Mouse (Mus musculus): Measurements from ENCODE around the gene Ggt6.
"Not testable (repeated sequence)": the region's sequence is repeated elsewhere in the genome, so short reads cannot be mapped to it uniquely, and the experiment has no call there.

Ggt6 gene

DNA sequence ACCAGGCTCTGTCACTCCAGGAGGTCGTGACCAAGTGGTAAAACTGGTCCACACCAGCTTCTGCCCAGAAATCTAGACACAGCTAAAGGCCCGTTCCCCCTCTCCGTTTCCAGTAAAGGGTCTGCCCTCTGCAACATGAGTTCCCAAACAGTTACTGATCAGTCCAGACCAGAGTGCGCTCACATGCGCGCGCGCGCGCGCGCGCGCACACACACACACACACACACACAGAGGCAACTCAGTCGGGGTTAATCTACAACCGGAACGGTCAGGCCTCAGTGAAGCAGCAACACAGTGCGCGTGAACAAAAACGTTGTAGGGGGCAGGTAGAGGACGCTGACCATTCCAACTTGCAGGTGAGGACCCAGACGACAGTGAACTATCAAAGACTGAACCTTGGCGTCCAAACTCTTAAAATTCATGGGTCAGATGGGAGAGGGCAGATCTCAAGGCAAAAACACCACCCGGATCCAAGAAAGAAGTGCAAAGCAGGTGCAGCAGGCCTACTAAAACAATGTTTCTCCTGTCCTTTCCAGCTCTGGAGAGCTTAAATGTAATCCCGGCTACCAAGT, 24.7 kb upstream of the Ggt6 start:
- DNase-seq (ENCODE audit: low read depth, low spot score), result peak; percentile 47

DNA sequence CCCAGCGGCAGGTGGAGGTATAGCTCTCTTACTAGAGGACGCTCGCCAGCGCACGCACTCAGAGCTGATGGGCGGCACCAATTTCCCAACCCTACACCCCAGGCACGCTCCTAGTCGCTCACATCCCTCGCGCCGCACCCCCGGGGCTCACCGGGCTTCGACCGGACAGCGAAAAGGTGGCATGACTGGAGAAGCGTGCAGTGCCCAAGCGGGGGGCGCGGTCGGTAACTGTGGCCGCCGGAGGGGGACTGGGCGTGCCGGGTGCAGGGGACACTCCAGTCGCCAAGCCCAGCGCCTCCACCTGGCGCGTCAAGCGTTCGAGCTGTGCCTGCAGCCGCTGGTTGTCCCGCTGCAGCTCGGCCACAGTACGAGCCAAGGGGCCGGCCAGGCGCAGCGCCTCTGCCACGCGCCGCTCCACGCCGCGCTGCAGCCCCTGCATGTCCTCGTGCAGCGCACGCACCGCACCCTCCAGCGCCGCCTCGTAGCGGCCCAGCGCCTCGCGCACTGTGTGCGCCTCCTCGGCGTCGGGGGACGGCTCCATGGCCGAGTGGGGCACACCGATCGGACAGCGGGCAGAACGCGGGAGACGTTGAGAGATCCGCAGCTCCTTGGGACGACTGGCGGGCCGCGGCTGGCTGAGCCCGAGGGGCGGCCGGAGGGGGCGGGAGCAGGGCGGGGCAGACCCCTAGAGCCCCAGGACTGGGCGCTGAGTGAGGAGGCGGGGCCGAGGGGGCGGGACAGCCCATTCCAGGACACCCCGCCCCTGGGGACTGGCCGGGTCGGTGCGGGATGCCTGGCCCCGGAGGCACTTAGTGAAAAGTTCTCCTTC, 24.0 kb upstream of the Ggt6 start, which contains the start of gene Smtnl2:
TSS of gene Smtnl2 (minus strand) at position 621 of the 829 bp plus-strand sequence.
- peak; percentile 85 for DNase-seq (ENCODE audit: low read depth, low spot score)

DNA sequence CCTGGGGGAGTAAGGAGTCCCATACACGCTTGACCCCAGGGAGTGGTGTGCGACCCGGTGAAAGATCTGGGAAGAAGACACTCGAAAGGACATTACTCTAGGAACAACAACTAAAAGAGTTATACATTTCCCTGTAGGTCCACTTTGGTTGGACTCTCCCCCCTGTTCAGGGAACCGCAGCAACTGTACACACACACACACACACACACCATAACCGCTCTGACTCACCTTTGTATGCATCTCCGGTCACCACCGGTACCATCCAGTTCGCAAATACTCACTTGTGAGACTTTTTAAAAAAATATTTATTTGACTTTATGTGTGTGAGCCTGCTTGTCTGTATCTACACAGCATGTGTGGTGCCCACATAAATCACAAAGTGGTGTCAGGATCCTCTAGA, 23.4 kb upstream of the Ggt6 start:
- no peak for DNase-seq (ENCODE audit: low read depth, low spot score)

DNA sequence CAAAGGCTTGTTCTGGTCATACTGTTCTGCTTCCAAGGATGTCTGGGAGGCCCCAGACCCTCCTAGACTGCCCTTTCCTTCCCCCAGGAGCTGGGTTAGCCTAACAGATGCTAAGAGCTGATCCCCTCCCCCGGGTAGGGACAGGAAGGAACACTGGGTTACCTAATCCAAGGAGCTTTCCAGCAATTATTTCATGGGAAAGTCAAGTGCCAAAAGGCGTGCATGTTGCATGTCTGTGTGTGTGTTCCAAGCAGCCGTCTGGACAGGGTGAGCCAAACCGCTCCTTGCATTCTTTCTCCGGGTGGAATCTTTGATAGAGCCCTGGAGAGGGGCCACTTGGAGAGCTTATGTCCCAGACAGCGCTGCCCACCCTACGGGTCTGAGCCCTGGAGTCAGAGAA, 22.3 kb upstream of the Ggt6 start:
- no peak for DNase-seq (ENCODE audit: low read depth, low spot score)

DNA sequence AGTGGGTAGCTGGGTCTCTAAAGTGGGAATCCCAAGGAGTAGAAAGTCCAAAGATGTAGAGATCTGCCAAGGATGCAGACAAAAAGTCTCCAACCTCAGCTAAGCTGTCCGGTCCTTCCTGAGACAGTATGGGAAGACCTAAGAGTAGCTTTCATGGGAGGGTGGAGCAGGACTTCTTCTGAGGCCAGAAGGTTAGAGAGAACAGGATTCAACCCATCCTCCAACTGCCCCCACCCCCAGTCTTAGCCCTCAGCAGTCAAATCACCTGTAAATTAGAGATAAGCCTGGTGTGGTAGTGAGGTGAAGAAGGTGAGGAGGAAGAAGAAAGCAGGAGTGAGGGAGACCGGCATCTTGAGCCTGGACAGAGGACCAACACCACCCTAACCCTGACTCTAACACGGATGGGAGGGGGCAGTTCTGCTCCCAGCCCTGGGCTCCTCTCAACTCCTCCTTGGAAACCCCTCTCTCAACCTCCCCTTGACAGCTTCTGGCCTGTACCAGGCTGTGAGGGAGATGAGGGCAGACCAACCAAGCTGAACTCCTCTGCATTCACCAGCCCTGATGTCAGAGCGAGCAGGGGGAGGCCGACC, 21.6 kb upstream of the Ggt6 start:
- no peak for DNase-seq (ENCODE audit: low read depth, low spot score)

DNA sequence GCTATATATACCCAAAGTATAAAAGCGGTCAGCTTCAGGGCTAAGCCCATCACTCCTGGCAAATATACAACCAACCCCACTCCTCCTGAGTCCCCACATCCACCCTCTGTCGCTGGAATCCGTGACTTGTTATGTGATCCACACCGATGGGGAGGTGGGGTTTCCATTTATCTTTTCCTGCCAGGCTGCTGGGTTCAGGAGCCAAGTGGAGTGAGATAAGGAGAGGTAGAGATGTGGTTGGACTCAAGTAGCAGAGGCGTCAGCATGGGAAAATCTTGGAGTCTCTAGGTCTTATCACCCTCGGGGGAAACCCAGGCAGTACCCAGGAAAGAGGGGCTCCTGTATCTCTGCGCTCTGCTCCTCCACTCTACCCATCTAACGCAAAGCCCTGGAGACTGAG, 20.2 kb upstream of the Ggt6 start:
- DNase-seq (ENCODE audit: low read depth, low spot score), result no peak

DNA sequence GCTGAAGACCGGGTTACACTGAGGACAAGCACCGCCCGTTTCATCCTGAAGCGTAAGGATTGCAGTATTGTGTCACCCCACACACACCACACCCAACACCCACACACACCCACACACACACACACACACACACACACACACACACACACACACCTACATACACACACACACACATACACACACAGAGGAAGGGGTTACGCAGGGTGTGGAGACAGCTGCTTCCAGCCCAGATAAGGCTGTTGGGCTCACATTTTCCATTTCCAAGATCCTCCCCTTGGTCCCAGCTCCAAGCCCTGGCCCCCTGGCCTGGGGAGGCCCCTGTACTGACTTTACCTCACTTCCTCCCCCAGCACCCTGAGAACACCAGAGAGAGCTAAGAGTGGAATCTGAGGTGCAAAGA, 18.7 kb upstream of the Ggt6 start:
- DNase-seq (ENCODE audit: low read depth, low spot score), result no peak

DNA sequence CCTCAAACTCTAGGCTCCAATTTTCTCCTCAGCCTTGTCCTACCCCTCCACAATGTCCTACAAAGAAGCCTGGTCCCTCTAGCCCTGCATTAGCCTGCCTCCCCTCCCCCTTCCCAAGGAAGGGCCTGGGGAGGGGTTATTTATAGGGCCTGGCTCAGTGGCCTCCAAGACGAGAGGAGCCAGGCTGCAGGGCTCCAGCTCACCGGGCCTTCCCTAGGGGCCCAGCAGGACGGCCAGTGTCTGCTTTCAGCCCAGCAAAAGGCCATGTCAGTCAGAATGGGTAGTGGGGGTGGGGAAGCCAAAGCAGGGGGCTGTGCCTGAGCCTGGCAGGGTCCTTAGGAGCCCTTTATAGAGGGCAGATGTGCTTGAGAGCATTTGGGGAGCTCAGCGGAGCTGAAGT, 17.9 kb upstream of the Ggt6 start:
- no peak for DNase-seq (ENCODE audit: low read depth, low spot score)

DNA sequence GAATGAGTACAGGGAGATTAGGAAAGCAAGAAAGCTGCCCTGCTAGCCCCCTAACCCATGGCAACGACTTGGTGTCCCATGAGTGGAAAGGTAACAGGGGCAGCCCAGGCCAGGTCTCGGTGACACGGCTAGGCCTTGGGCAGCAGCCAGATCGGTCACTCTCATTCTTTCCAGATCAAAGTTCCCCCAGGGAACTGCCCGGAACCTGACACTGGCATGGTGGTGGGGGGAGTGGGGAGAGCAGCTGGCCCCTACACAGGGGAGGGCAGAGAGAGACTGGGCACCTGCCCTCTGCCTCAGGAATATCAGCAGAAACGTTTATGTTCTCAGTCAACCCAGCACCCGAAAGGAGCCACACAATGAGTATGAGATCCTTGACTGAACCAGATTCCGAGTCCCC, 17.1 kb upstream of the Ggt6 start:
- no peak for DNase-seq (ENCODE audit: low read depth, low spot score)

DNA sequence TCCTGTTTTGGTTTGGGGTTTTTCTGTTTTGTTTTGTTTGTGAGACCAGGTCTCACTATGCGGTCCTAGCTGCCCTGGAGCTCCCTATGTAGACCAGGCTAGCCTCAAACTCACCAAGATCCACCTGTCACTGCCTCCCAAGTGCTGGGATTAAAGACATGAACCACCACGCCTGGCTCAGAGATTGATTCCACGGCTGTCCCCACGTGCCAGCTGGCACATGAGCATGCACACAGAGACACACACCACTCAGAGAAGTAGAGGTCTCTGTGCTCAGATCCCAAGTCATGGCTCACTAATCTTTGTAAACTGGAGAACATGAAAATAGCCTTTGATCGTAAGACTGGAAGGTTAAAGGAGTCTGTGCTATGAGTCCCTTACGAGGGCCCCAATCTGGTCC, 16.3 kb upstream of the Ggt6 start:
- no peak for DNase-seq (ENCODE audit: low read depth, low spot score)

DNA sequence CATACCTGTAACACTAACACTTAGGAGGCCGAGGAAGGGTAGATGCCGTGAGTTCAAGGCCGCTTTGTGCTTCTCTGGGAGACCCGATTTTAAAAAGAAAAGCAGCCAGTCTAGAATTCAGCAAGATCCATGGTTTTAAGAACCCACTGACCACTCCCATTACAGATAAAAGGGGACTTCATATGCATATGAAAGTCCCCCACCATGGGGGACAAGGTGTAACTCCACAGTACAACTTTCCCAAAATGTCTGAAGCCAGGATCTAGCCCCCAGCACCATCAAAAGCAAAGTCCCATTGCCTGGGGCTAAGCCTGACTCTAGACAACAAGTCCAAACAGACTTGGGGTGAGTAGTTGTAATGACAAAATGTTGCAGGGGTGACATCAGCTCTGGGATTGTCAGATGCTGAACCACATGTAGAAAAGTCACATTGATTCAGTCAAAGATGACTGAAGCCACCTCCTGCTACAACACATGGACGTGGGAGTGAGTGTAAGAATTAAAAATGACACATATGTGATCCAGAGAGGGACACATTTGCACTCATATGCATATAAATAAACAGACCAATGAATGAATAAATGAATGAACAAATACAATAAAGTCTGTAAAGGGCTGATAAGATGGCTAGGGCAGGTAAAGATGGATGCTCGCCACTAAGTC, 14.7 kb upstream of the Ggt6 start:
- no peak for DNase-seq (ENCODE audit: low read depth, low spot score)

DNA sequence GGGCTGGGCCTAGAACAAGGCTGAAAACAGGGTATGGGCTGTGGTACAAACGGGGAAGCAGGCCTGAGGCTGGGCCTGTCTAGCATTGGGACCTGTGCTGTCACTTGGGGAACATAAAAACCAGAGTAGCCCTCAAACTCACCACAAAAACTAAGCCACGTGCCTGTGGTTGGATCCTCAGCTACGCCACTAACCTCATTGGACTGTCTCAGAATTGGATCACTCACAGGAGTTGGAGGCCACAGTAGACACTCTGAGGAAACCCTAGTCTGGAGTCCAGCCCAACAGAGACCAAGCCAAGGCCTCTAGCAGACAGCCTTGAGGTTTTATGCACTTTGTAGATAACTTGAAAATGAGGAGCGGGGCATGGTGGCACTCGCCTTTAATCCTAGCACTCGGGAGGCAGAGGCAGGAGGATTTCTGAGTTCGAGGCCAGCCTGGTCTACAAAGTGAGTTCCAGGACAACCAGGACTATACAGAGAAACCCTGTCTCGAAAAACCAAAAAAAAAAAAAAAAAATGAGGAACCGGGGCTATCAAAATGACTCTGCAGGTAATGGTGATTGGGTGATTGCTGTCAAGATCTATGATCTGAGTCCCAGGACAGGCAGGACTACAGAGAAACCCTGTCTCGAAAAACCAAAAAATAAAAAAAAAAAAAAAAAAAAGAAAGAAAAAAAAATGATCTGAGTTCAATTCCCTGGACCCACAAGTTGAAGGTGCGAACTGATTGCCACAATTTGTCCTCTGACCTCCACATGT, 13.6 kb upstream of the Ggt6 start:
- DNase-seq (ENCODE audit: low read depth, low spot score), result no peak

DNA sequence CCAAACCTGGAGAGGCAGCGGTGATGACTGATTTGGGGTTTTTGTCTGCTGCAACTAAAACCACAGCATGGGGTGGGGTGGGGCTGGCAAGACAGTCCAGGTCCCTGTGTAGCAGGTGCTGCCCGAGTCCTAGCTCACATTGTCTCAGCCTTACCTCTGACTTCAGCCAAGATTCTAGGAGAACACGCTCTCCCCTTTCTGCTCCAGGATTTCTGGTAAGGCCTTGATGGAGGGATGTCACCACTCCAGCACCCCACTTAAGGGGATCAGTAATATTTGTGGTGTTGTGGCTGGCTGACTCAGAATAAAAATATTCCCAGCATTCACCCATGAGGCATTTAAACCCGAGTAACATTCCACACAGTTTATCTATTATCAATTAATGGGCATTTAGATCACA, 11.6 kb upstream of the Ggt6 start:
- no peak for DNase-seq (ENCODE audit: low read depth, low spot score)

DNA sequence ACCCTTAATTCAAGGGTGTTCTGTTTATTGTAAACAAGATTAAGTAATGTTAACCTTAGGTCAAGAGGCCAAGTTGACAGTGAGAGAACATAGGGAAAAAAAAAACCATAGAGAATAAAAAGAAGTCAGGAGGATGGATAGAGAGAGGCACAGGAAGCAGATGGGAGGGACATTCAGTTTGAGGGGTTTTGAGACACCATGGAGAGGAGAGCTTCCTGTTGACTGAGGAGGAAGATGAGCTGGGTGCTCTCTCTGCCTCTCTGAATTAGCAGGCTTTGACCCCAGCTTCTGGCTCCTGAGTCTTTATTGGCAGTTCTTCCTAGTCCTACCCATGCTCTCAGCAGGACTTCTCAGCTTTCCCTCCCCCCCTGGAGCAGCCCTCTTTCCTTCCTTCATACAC, 10.1 kb upstream of the Ggt6 start:
- no peak for DNase-seq (ENCODE audit: low read depth, low spot score)

DNA sequence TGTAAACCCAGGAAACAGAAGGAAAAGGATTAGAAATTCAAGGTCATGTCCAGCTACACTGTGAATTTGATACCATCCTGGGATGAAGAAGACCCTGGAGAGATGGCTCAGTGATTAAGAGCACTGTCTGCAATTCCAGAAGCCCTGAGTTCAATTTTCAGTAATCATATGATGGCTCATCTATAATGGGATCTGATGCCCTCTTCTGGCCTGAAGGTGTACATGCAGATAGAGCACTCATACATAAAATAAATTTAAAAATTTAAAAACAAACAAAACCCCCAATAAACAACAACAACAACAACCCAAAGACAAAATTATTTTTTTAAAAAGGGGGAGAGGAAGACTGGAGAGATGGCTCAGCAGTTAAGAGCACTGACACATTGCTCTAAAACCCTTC, 8.4 kb upstream of the Ggt6 start:
- DNase-seq (ENCODE audit: low read depth, low spot score), result no peak

DNA sequence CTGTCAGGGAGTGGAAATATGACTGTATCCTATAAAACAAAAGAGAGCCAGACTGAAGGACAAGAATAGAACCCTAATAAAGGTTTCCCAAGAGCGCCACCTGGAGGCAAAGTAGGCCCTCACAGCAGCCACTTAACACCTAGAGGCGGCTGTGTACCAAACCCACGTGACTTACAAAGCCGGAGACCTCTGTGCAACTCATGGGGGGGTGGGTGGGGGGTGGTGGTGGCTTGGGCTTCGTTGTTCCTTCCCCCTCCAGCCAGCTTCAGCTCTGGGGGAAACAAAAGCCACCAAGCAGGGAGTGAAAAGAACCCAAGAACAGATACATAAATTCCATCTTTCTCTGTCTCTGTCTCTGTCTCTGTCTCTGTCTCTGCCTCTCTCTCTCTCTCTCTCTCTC, 6.6 kb upstream of the Ggt6 start:
- DNase-seq (ENCODE audit: low read depth, low spot score), result peak; percentile 71

DNA sequence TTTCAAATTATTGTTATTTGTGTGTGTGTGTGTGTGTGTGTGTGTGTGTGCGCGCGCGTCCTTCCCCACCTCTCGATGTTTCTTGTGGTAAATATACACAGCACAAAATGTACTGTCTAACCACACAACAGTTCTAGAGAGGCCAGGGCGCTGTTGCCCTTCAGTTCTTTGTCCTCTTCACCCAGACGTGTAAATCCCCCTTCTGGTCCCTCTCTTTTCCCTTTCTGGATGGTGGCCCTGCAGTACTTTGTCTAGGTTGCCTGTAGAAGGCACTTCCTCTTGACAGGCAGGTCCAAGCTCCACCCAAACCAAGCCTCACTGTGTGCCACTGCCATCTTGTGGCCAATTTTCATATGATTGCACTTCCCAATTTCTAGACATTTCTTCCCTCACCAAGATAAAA, 6.0 kb upstream of the Ggt6 start:
- peak; percentile 84 for DNase-seq (ENCODE audit: low read depth, low spot score)

DNA sequence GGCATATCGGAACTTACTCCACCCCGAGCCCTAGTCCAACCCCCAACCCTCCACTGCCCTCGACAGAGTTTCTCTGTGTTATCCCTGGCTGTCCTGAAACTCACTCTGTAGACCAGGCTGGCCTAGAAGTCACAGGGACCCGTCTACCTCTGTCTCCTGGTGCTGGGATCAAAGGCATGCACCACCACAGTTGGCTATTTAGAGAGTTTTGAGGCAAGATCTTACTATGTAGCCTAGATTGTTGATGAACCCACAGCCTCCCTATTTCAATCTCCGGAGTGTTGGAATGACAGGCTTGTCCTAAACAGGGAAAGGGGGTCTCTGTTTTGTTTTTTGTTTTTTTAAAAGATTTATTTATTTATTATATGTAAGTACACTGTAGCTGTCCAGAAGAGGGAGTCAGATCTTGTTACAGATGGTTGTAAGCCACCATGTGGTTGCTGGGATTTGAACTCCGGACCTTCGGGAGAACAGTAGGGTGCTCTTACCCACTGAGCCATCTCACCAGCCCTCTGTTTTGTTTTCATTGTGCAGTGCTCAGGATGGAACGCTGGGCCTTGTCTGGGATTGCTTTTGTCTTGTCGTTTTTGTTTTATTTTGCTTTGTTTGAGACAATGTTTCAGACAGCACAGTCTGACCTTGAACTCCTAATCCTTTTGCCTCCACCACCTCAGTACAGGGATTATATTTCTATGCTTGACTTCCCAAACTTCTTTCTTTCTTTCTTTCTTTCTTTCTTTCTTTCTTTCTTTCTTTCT, 4.8 kb upstream of the Ggt6 start:
- DNase-seq (ENCODE audit: low read depth, low spot score), result not testable (repeated sequence)

DNA sequence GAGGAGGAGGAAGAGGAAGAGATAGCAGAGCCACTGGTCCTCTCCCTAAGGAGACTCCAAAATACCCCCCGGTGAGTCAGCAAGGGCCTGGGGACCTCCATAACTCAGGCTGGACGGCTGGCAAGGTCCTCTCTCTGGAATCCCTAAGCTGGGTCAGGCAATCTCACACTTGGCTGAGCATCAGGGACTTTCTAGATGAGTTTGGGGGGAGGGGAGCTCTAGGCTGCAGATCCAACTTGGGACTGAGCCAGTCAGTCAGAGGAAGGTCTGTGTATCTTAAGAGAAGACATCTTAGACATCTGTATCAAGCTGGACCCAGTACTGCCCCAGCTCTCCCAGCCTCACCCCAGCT, 344 bp downstream of the Ggt6 start:
- DNase-seq (ENCODE audit: low read depth, low spot score), result no peak

DNA sequence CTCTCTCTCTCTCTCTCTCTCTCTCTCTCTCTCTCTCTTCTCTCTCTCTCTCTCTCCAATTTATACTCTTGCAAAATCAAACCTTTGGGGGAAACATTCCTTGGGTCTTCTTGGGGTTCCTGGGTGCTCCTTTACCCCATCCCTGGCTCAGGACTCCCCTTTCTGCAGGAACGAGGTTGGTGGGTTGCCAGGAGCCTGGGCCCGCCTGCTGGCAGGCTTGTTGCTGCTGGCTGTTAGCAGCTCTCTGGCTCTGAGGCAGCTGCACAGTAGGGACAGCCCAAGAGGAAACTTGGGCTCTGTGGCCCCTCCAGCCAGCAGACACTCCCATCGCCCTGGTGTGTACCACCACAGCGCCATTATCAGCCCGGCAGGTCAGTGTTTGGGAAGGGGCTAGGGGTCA, 945 bp downstream of the Ggt6 start:
- no peak for DNase-seq (ENCODE audit: low read depth, low spot score)

All from mesoderm, embryonic 11.5 days (tissue).